Mouse (Mus musculus): ENCODE measurements at regions not wholly inside any gene's neighbourhood (a gene's known extent, or its start where the extent isn't known, plus 50 kb on each side); places are given as distances from the start of the nearest gene placed in this dataset.

GRCm38 (mm10) chr1:35842707-35843106, 225.5 kb upstream of the Hs6st1 start:
- DNase-seq, result no peak

- DNase-seq, result no peak
These were observed 224.6 kb upstream of the Hs6st1 start for GRCm38 (mm10) chr1:35843566-35843965.

GRCm38 (mm10) chr1:35846224-35846936, 221.8 kb upstream of the Hs6st1 start:
- peak in 1 of 2 experiments; percentile 18 for DNase-seq

- no peak for DNase-seq
These were observed 219.8 kb upstream of the Hs6st1 start for GRCm38 (mm10) chr1:35848160-35848954.

GRCm38 (mm10) chr1:35849406-35850190, 218.6 kb upstream of the Hs6st1 start:
- peak in 1 of 2 experiments; percentile 4 for DNase-seq

GRCm38 (mm10) chr1:35850191-35850545, 218.0 kb upstream of the Hs6st1 start:
- peak in 1 of 2 experiments; percentile 9 for DNase-seq

GRCm38 (mm10) chr1:35850566-35851085, 217.6 kb upstream of the Hs6st1 start:
- no peak for DNase-seq

GRCm38 (mm10) chr1:35851681-35852409, 216.4 kb upstream of the Hs6st1 start:
- no peak for DNase-seq

- no peak for DNase-seq
These were observed 215.2 kb upstream of the Hs6st1 start for GRCm38 (mm10) chr1:35853018-35853417.

- DNase-seq, result no peak
These were observed 212.6 kb upstream of the Hs6st1 start for GRCm38 (mm10) chr1:35855650-35856049.

GRCm38 (mm10) chr1:35858342-35858741, 209.9 kb upstream of the Hs6st1 start:
- no peak for DNase-seq

GRCm38 (mm10) chr1:35860779-35861178, 207.4 kb upstream of the Hs6st1 start:
- no peak for DNase-seq

- DNase-seq, result no peak
These were observed 206.0 kb upstream of the Hs6st1 start for GRCm38 (mm10) chr1:35862196-35862595.

GRCm38 (mm10) chr1:35862661-35863060, 205.5 kb upstream of the Hs6st1 start:
- DNase-seq, result no peak

- DNase-seq, result no peak
These were observed 204.0 kb upstream of the Hs6st1 start for GRCm38 (mm10) chr1:35864246-35864645.

GRCm38 (mm10) chr1:35865263-35865662, 202.9 kb upstream of the Hs6st1 start:
- no peak for DNase-seq

- DNase-seq, result no peak
These were observed 201.6 kb upstream of the Hs6st1 start for GRCm38 (mm10) chr1:35866643-35867042.

- DNase-seq, result peak; percentile 63 to 67
These were observed 198.6 kb upstream of the Hs6st1 start for GRCm38 (mm10) chr1:35869381-35870143.

GRCm38 (mm10) chr1:35870144-35870827, 197.9 kb upstream of the Hs6st1 start:
- DNase-seq, result no peak

GRCm38 (mm10) chr1:35873038-35873437, 195.2 kb upstream of the Hs6st1 start:
- no peak for DNase-seq

- DNase-seq, result peak; percentile 17 to 30
These were observed 192.9 kb upstream of the Hs6st1 start for GRCm38 (mm10) chr1:35875210-35875811.

Measured in lung, adult 18-20 months (tissue).